Mouse (Mus musculus): Measurements from ENCODE around the gene Mdga1. TPM values are rescaled to one million over a fixed set of nuclear protein-coding genes. Genes with fewer than 3 reads are reported as not detected.

Gene Mdga1
- polyA plus RNA-seq, 1 experiment from 2014 or later = 14.3 TPM

- Histone ChIP-seq H3K4me1 (ENCODE audit: control insufficient read depth, insufficient read depth, low read length) (no peaks in the 10 kb centered on the region), H3K27me3 (ENCODE audit: control insufficient read depth, insufficient read depth, low read depth, low read length) (no peaks in the 10 kb centered on the region), H3K9me3 (replicated peaks; ENCODE audit: control insufficient read depth, low read length, poor library complexity, severe bottlenecking) (no peaks in the 10 kb centered on the region), H3K4me3 (ENCODE audit: low read depth, low read length) (no peak overlapping the region), H3K4me2 (ENCODE audit: low read length) (no peak overlapping the region), H3K27ac (ENCODE audit: low read length) (no peak overlapping the region), H3K36me3 (ENCODE audit: control insufficient read depth, insufficient read depth, low read length) (no peaks in the 10 kb centered on the region), H3K9ac (ENCODE audit: low read depth, low read length) (no peak overlapping the region)
- ATAC-seq = no peak
- 95% methylated on average over 5 of the region's 5 CpGs for WGBS
These were observed 30.9 kb downstream of the Mdga1 start for GRCm38 (mm10) chr17:29939011-29939410.

GRCm38 (mm10) chr17:29937350-29937781, 32.5 kb downstream of the Mdga1 start:
- H3K4me2 ChIP-seq (ENCODE audit: low read length) = no peak overlapping the region
- no peak overlapping the region for H3K9ac ChIP-seq (ENCODE audit: low read depth, low read length)
- no peaks in the 10 kb centered on the region for H3K27me3 ChIP-seq (ENCODE audit: control insufficient read depth, insufficient read depth, low read depth, low read length)
- H3K27ac ChIP-seq (ENCODE audit: low read length) = no peak overlapping the region
- 75% methylated on average over 9 of the region's 9 CpGs for WGBS
- H3K36me3 ChIP-seq (ENCODE audit: control insufficient read depth, insufficient read depth, low read length) = no peaks in the 10 kb centered on the region
- ATAC-seq = no peak
- H3K9me3 ChIP-seq (replicated peaks; ENCODE audit: control insufficient read depth, low read length, poor library complexity, severe bottlenecking) = no peaks in the 10 kb centered on the region
- no peak overlapping the region for H3K4me3 ChIP-seq (ENCODE audit: low read depth, low read length)
- peaks cover 3% of the 10 kb centered on the region; the same call in 1 of the 2 replicates for H3K4me1 ChIP-seq (ENCODE audit: control insufficient read depth, insufficient read depth, low read length)

DNA sequence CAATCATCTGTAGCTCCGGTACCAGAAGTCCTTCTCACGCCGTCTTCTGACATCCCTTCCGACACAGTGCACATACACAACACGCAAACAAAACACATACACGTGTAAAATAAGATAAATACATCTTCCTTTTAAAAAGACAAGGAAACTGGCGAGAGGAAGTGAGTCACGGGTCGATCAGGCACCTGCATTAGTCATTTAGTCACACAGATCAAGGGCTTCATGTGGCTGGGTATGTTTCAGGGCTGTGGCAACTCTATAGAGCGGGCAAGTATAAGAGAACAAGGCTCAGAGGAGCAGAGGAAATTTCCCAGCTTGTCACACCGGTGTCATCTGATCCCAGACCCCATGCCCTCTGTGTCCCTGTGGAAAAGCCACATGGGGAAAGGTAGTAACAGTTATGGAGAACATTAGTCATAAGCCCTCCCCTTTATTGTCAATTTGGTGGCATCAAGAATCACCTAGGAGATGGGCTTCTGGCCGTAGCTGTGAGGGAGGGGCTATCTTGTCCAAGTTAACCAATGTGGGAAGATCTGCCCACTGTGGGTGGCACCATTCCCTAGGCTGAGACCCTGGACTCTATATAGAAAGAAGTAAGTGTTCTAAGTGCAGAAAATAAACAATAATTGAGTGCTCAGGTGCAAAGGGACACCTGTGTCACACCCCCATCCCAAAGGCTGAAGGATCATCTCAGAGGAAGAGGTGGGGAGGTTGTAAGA, 35.6 kb downstream of the Mdga1 start:
- Histone ChIP-seq H3K27ac (ENCODE audit: low read length) (no peak overlapping the region), H3K27me3 (ENCODE audit: control insufficient read depth, insufficient read depth, low read depth, low read length) (no peaks in the 10 kb centered on the region), H3K4me3 (ENCODE audit: low read depth, low read length) (no peak overlapping the region), H3K4me2 (ENCODE audit: low read length) (no peak overlapping the region), H3K4me1 (ENCODE audit: control insufficient read depth, insufficient read depth, low read length) (peaks cover 3% of the 10 kb centered on the region; the same call in 1 of the 2 replicates), H3K9ac (ENCODE audit: low read depth, low read length) (no peak overlapping the region), H3K9me3 (replicated peaks; ENCODE audit: control insufficient read depth, low read length, poor library complexity, severe bottlenecking) (no peaks in the 10 kb centered on the region), H3K36me3 (ENCODE audit: control insufficient read depth, insufficient read depth, low read length) (no peaks in the 10 kb centered on the region)
- 95% methylated on average over 12 of the region's 12 CpGs for WGBS
- ATAC-seq = no peak

GRCm38 (mm10) chr17:29932753-29933152, 37.1 kb downstream of the Mdga1 start:
- 0 out of 2 replicates have a peak, but pooled peaks have one; percentile 32 for ATAC-seq
- no peak overlapping the region for H3K27ac ChIP-seq (ENCODE audit: low read length)
- H3K9me3 ChIP-seq (replicated peaks; ENCODE audit: control insufficient read depth, low read length, poor library complexity, severe bottlenecking) = no peaks in the 10 kb centered on the region
- no peak overlapping the region for H3K9ac ChIP-seq (ENCODE audit: low read depth, low read length)
- no peaks in the 10 kb centered on the region for H3K36me3 ChIP-seq (ENCODE audit: control insufficient read depth, insufficient read depth, low read length)
- WGBS = 92% methylated on average over 6 of the region's 6 CpGs
- H3K4me1 ChIP-seq (ENCODE audit: control insufficient read depth, insufficient read depth, low read length) = peaks cover 9% of the 10 kb centered on the region; the same call in 1 of the 2 replicates
- no peak overlapping the region for H3K4me2 ChIP-seq (ENCODE audit: low read length)
- H3K27me3 ChIP-seq (ENCODE audit: control insufficient read depth, insufficient read depth, low read depth, low read length) = no peaks in the 10 kb centered on the region
- no peak overlapping the region for H3K4me3 ChIP-seq (ENCODE audit: low read depth, low read length)

DNA sequence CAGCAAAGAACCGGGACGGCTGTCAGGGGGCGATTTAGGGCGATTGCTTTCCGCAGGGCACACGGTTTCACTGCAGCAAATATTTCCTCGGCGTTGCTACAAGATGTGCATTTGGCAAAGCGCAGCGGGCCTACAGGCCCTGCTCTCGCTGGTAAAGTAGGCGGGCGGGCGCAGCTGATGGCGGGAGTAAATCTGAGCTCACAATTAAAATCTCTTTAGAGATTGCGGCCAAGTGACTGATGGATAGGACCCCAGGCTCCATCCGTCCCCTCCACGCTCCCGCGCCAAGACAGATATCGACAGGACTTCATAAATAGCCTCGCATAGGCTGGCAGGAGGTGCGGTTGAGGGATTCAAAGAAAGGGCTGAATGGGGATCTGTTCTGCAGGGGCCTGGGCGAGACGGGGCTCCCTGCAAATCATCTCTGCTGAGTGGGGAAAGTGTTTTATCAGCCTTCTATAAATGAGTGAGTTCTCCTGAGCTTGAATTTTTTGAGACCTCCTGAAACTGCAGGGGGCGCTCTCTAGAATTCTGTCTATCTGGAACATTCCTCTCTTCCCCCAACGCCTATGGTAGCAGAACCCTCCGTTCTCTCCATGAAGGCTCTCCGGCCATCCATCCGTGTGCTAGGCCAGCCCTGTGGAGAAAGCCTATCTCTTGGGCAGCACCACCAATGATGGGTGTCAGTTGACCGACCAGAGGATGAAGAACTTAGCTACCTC, 38.5 kb downstream of the Mdga1 start:
- no peak for ATAC-seq
- Histone ChIP-seq H3K27ac (ENCODE audit: low read length) (no peak overlapping the region), H3K9ac (ENCODE audit: low read depth, low read length) (no peak overlapping the region)

DNA sequence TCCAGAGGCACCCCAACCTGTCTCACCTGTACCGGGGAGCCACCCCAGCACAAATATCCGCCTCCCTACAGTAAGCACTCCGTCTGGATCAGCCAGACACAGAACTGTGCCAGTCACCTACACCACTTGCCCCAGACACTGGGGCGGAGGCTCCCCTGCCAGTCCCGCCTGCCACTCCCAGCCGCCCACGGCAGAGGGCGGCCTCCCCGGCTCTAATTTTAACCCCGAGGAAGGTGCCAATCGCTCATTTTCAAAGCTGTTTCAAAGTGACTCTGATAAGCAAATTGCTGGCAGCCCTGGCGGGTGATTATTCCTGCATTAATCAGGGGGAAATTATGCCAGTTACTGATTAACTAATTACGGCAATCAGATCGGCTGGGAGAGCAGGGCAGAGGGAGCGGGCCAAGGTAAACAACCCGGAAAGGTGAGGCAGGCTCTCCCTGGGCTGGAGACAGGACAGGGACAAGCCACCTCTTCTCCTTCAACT, 41.1 kb downstream of the Mdga1 start:
- Histone ChIP-seq H3K4me3 (ENCODE audit: low read depth, low read length) (no peak overlapping the region), H3K27me3 (ENCODE audit: control insufficient read depth, insufficient read depth, low read depth, low read length) (no peaks in the 10 kb centered on the region), H3K9ac (ENCODE audit: low read depth, low read length) (no peak overlapping the region), H3K36me3 (ENCODE audit: control insufficient read depth, insufficient read depth, low read length) (no peaks in the 10 kb centered on the region), H3K27ac (ENCODE audit: low read length) (no peak overlapping the region), H3K4me1 (ENCODE audit: control insufficient read depth, insufficient read depth, low read length) (peaks cover 9% of the 10 kb centered on the region; the same call in 1 of the 2 replicates), H3K4me2 (ENCODE audit: low read length) (no peak overlapping the region), H3K9me3 (replicated peaks; ENCODE audit: control insufficient read depth, low read length, poor library complexity, severe bottlenecking) (no peaks in the 10 kb centered on the region)
- ATAC-seq = 0 out of 2 replicates have a peak, but pooled peaks have one; percentile 21
- WGBS = 50% methylated on average over 16 of the region's 16 CpGs

More for the DNA sequence above, 38.5 kb downstream of the Mdga1 start:
- H3K9me3 ChIP-seq (replicated peaks; ENCODE audit: control insufficient read depth, low read length, poor library complexity, severe bottlenecking) = no peaks in the 10 kb centered on the region
- 84% methylated on average over 31 of the region's 31 CpGs for WGBS
- no peak overlapping the region for H3K4me3 ChIP-seq (ENCODE audit: low read depth, low read length)
- peaks cover 9% of the 10 kb centered on the region; the same call in 1 of the 2 replicates for H3K4me1 ChIP-seq (ENCODE audit: control insufficient read depth, insufficient read depth, low read length)
- H3K36me3 ChIP-seq (ENCODE audit: control insufficient read depth, insufficient read depth, low read length) = no peaks in the 10 kb centered on the region
- H3K4me2 ChIP-seq (ENCODE audit: low read length) = no peak overlapping the region
- H3K27me3 ChIP-seq (ENCODE audit: control insufficient read depth, insufficient read depth, low read depth, low read length) = no peaks in the 10 kb centered on the region

DNA sequence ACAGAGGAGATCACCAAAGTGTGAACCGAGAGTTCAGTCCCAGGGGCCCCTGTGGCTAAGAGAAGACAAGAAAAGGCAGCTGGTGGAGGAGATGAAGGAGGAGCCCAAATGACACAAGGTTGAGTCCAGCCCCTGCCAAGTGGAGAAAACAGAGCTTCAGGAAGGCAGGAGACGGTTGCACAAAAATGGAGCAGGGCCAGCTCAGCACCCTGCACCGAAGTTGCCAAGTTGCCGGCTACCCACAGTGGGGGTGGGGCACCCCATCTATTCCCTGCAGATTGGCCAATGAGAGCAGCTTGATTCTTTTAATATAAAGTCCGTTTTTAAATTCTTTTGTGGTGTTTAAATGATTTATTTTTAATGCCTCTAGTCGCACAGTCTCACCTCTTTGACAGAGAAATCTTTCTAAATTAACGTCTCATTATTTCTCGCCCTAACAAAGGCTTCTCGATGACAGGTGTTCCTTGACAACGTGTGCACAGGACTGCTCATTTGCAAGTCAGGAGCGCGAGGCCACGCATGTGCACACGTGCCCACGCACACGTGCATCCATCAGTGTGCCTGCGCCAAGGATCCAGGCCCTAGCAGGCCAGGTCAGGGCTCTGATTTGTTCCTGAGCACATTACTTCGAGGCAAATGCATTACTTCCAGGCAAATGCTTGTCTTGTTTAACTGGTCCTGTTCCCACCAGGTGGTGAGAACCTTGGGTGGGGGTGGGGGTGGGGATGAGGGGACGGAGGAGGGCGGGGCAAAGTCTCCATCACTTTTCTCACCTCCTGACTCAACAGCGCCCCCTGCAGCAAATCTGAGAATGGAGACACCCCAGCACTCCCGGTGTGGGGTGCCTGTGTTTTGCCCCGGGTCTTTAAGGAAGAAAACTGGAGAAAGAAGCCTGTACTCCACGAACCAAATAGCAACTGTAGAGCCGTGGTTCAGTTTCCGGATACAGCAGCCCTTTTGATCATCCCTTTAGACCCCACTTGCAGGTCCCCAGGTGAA, 44.0 kb downstream of the Mdga1 start:
- Histone ChIP-seq H3K27me3 (ENCODE audit: control insufficient read depth, insufficient read depth, low read depth, low read length) (no peaks in the 10 kb centered on the region), H3K4me3 (ENCODE audit: low read depth, low read length) (no peak overlapping the region), H3K36me3 (ENCODE audit: control insufficient read depth, insufficient read depth, low read length) (no peaks in the 10 kb centered on the region), H3K27ac (ENCODE audit: low read length) (no peak overlapping the region), H3K9me3 (replicated peaks; ENCODE audit: control insufficient read depth, low read length, poor library complexity, severe bottlenecking) (no peaks in the 10 kb centered on the region), H3K9ac (ENCODE audit: low read depth, low read length) (no peak overlapping the region), H3K4me2 (ENCODE audit: low read length) (no peak overlapping the region), H3K4me1 (ENCODE audit: control insufficient read depth, insufficient read depth, low read length) (peaks cover 5% of the 10 kb centered on the region)
- 67% methylated on average over 26 of the region's 26 CpGs for WGBS
- no peak for ATAC-seq

- Histone ChIP-seq H3K27me3 (ENCODE audit: control insufficient read depth, insufficient read depth, low read depth, low read length) (no peaks in the 10 kb centered on the region), H3K4me3 (ENCODE audit: low read depth, low read length) (no peak overlapping the region), H3K9ac (ENCODE audit: low read depth, low read length) (no peak overlapping the region), H3K36me3 (ENCODE audit: control insufficient read depth, insufficient read depth, low read length) (no peaks in the 10 kb centered on the region), H3K27ac (ENCODE audit: low read length) (no peak overlapping the region), H3K9me3 (replicated peaks; ENCODE audit: control insufficient read depth, low read length, poor library complexity, severe bottlenecking) (no peaks in the 10 kb centered on the region), H3K4me2 (ENCODE audit: low read length) (no peak overlapping the region), H3K4me1 (ENCODE audit: control insufficient read depth, insufficient read depth, low read length) (peaks cover 8% of the 10 kb centered on the region)
- ATAC-seq = no peak
- 41% methylated on average over 4 of the region's 6 CpGs for WGBS
These were observed 49.8 kb downstream of the Mdga1 start for GRCm38 (mm10) chr17:29920089-29920488.

Measured in midbrain, embryonic 16.5 days (tissue).